Mouse (Mus musculus): ENCODE data around the gene S1pr3. TPM values are rescaled to one million over a fixed set of nuclear protein-coding genes. Genes with fewer than 3 reads are reported as not detected.

Gene S1pr3
- 113 and 114 TPM in 2 replicates for polyA plus RNA-seq (2015; fragmentation: Nextera tagmentation; extraction: Ambion mirVana)

- Histone ChIP-seq H3K27ac (replicated peaks) (peak within 1 kb of the TSS; percentile 90), H3K9me3 (replicated peaks) (no peaks in the 10 kb centered on the region), H3K4me3 (replicated peaks) (peak within 1 kb of the TSS; percentile 61), H3K4me1 (peaks cover 43% of the 10 kb centered on the region), H3K27me3 (no peaks in the 10 kb centered on the region), H3K4me2 (replicated peaks) (peak within 1 kb of the TSS; percentile 61), H3K9ac (peak within 1 kb of the TSS; percentile 44), H3K36me3 (no peaks in the 10 kb centered on the region)
- ATAC-seq (ENCODE audit: insufficient number of reproducible peaks, low FRiP score, low TSS enrichment, low read depth): peak; percentile 80
- WGBS: under 1% methylated on average over 33 of the region's 33 CpGs
These were observed at the start of gene S1pr3 for GRCm38 (mm10) chr13:51408519-51409001. S1pr3 (plus strand) TSS chr13:51408639.

GRCm38 (mm10) chr13:51360441-51360962 lies 47.9 kb upstream of the S1pr3 start:
- H3K4me3 ChIP-seq (replicated peaks): no peak overlapping the region
- 59% methylated on average over 8 of the region's 8 CpGs for WGBS

GRCm38 (mm10) chr13:51363390-51363789 lies 45.0 kb upstream of the S1pr3 start:
- Histone ChIP-seq H3K4me3 (replicated peaks) (no peak overlapping the region), H3K36me3 (no peaks in the 10 kb centered on the region), H3K4me2 (replicated peaks) (no peak overlapping the region), H3K27ac (replicated peaks) (no peak overlapping the region), H3K9me3 (replicated peaks) (no peaks in the 10 kb centered on the region), H3K27me3 (no peaks in the 10 kb centered on the region), H3K4me1 (no peaks in the 10 kb centered on the region), H3K9ac (no peak overlapping the region)
- ATAC-seq (ENCODE audit: insufficient number of reproducible peaks, low FRiP score, low TSS enrichment, low read depth): no peak
- WGBS: 76% methylated on average over 7 of the region's 7 CpGs

More at GRCm38 (mm10) chr13:51360441-51360962, 47.9 kb upstream of the S1pr3 start:
- H3K4me1 ChIP-seq: no peaks in the 10 kb centered on the region
- H3K27me3 ChIP-seq: no peaks in the 10 kb centered on the region
- H3K4me2 ChIP-seq (replicated peaks): no peak overlapping the region
- H3K27ac ChIP-seq (replicated peaks): no peak overlapping the region
- no peak overlapping the region for H3K9ac ChIP-seq
- H3K9me3 ChIP-seq (replicated peaks): no peaks in the 10 kb centered on the region
- ATAC-seq (ENCODE audit: insufficient number of reproducible peaks, low FRiP score, low TSS enrichment, low read depth): no peak
- H3K36me3 ChIP-seq: no peaks in the 10 kb centered on the region

GRCm38 (mm10) chr13:51363985-51364384 lies 44.5 kb upstream of the S1pr3 start:
- Histone ChIP-seq H3K27me3 (no peaks in the 10 kb centered on the region), H3K4me2 (replicated peaks) (no peak overlapping the region), H3K9ac (no peak overlapping the region), H3K27ac (replicated peaks) (no peak overlapping the region), H3K9me3 (replicated peaks) (no peaks in the 10 kb centered on the region), H3K4me3 (replicated peaks) (no peak overlapping the region), H3K4me1 (no peaks in the 10 kb centered on the region), H3K36me3 (no peaks in the 10 kb centered on the region)
- WGBS: 84% methylated on average over 5 of the region's 5 CpGs
- ATAC-seq (ENCODE audit: insufficient number of reproducible peaks, low FRiP score, low TSS enrichment, low read depth): no peak

- no peak overlapping the region for H3K9ac ChIP-seq
- H3K9me3 ChIP-seq (replicated peaks): no peaks in the 10 kb centered on the region
- H3K4me3 ChIP-seq (replicated peaks): no peak overlapping the region
- 95% methylated on average over 6 of the region's 6 CpGs for WGBS
- H3K4me1 ChIP-seq: no peaks in the 10 kb centered on the region
- H3K27ac ChIP-seq (replicated peaks): no peak overlapping the region
- no peak for ATAC-seq (ENCODE audit: insufficient number of reproducible peaks, low FRiP score, low TSS enrichment, low read depth)
- H3K27me3 ChIP-seq: no peaks in the 10 kb centered on the region
- H3K4me2 ChIP-seq (replicated peaks): no peak overlapping the region
- no peaks in the 10 kb centered on the region for H3K36me3 ChIP-seq
These were observed 43.2 kb upstream of the S1pr3 start for GRCm38 (mm10) chr13:51365191-51365590.

GRCm38 (mm10) chr13:51368346-51368745 lies 40.1 kb upstream of the S1pr3 start:
- no peak overlapping the region for H3K4me3 ChIP-seq (replicated peaks)
- no peak for ATAC-seq (ENCODE audit: insufficient number of reproducible peaks, low FRiP score, low TSS enrichment, low read depth)
- no peak overlapping the region for H3K9ac ChIP-seq
- no peaks in the 10 kb centered on the region for H3K9me3 ChIP-seq (replicated peaks)
- H3K27ac ChIP-seq (replicated peaks): no peak overlapping the region
- no peaks in the 10 kb centered on the region for H3K4me1 ChIP-seq
- no peak overlapping the region for H3K4me2 ChIP-seq (replicated peaks)
- WGBS: 59% methylated on average over 2 of the region's 2 CpGs
- H3K27me3 ChIP-seq: no peaks in the 10 kb centered on the region
- no peaks in the 10 kb centered on the region for H3K36me3 ChIP-seq

GRCm38 (mm10) chr13:51369354-51369753 lies 39.1 kb upstream of the S1pr3 start:
- Histone ChIP-seq H3K27ac (replicated peaks) (no peak overlapping the region), H3K36me3 (no peaks in the 10 kb centered on the region), H3K4me3 (replicated peaks) (no peak overlapping the region), H3K9me3 (replicated peaks) (no peaks in the 10 kb centered on the region), H3K4me1 (peaks cover under 1% of the 10 kb centered on the region), H3K4me2 (replicated peaks) (no peak overlapping the region), H3K27me3 (no peaks in the 10 kb centered on the region), H3K9ac (no peak overlapping the region)
- 86% methylated on average over 3 of the region's 3 CpGs for WGBS
- ATAC-seq (ENCODE audit: insufficient number of reproducible peaks, low FRiP score, low TSS enrichment, low read depth): no peak

GRCm38 (mm10) chr13:51373086-51373485 lies 35.4 kb upstream of the S1pr3 start:
- Histone ChIP-seq H3K4me1 (peaks cover 9% of the 10 kb centered on the region), H3K9me3 (replicated peaks) (no peaks in the 10 kb centered on the region), H3K9ac (no peak overlapping the region), H3K27me3 (no peaks in the 10 kb centered on the region), H3K4me2 (replicated peaks) (no peak overlapping the region), H3K27ac (replicated peaks) (no peak overlapping the region), H3K4me3 (replicated peaks) (no peak overlapping the region), H3K36me3 (no peaks in the 10 kb centered on the region)
- ATAC-seq (ENCODE audit: insufficient number of reproducible peaks, low FRiP score, low TSS enrichment, low read depth): no peak

GRCm38 (mm10) chr13:51374026-51374807 lies 34.2 kb upstream of the S1pr3 start:
- Histone ChIP-seq H3K27me3 (no peaks in the 10 kb centered on the region), H3K36me3 (no peaks in the 10 kb centered on the region), H3K9me3 (replicated peaks) (no peaks in the 10 kb centered on the region), H3K4me2 (replicated peaks) (no peak overlapping the region), H3K4me3 (replicated peaks) (no peak overlapping the region), H3K4me1 (peaks cover 19% of the 10 kb centered on the region), H3K9ac (no peak overlapping the region), H3K27ac (replicated peaks) (peak overlapping the region; percentile 63; the same call in 1 of the 2 replicates)
- no peak for ATAC-seq (ENCODE audit: insufficient number of reproducible peaks, low FRiP score, low TSS enrichment, low read depth)
- WGBS: 49% methylated on average over 21 of the region's 21 CpGs

- H3K4me2 ChIP-seq (replicated peaks): no peak overlapping the region
- no peak overlapping the region for H3K9ac ChIP-seq
- H3K27ac ChIP-seq (replicated peaks): no peak overlapping the region
- no peaks in the 10 kb centered on the region for H3K36me3 ChIP-seq
- no peak for ATAC-seq (ENCODE audit: insufficient number of reproducible peaks, low FRiP score, low TSS enrichment, low read depth)
- no peaks in the 10 kb centered on the region for H3K9me3 ChIP-seq (replicated peaks)
- H3K27me3 ChIP-seq: no peaks in the 10 kb centered on the region
- H3K4me3 ChIP-seq (replicated peaks): no peak overlapping the region
- WGBS: 39% methylated on average over 4 of the region's 4 CpGs
- peaks cover 21% of the 10 kb centered on the region for H3K4me1 ChIP-seq
These were observed 30.3 kb upstream of the S1pr3 start for GRCm38 (mm10) chr13:51378126-51378525.

GRCm38 (mm10) chr13:51379596-51379995 lies 28.8 kb upstream of the S1pr3 start:
- H3K4me1 ChIP-seq: peaks cover 18% of the 10 kb centered on the region
- no peak overlapping the region for H3K4me3 ChIP-seq (replicated peaks)
- no peaks in the 10 kb centered on the region for H3K27me3 ChIP-seq
- H3K27ac ChIP-seq (replicated peaks): no peak overlapping the region
- no peaks in the 10 kb centered on the region for H3K9me3 ChIP-seq (replicated peaks)
- 27% methylated on average over 6 of the region's 6 CpGs for WGBS
- H3K9ac ChIP-seq: no peak overlapping the region
- no peak for ATAC-seq (ENCODE audit: insufficient number of reproducible peaks, low FRiP score, low TSS enrichment, low read depth)
- no peaks in the 10 kb centered on the region for H3K36me3 ChIP-seq
- H3K4me2 ChIP-seq (replicated peaks): no peak overlapping the region
